ENCODE assay signal across 8 mouse cellular contexts in genomic region chr7:35753319-35754032, GRCm38 (mm10). TPM values are rescaled to one million over a fixed set of nuclear protein-coding genes. Genes with fewer than 3 reads are reported as not detected.
DNase-seq lines count a peak whose midpoint lies in the region; ATAC-seq and TF ChIP-seq lines count a peak whose summit lies in the region.

No protein-coding gene starts in this region.

- no peaks in the 10 kb centered on the region for H3K27me3 ChIP-seq in heart, embryonic 11.5 days (ENCODE audit: control insufficient read depth, insufficient read depth, low read length)
- H3K27me3 ChIP-seq in hindbrain, embryonic 16.5 days (replicated peaks; ENCODE audit: control insufficient read depth, insufficient read depth, low read length) = no peaks in the 10 kb centered on the region; the same call in 1 of the 2 replicates
- no peaks in the 10 kb centered on the region for H3K27me3 ChIP-seq in midbrain, embryonic 10.5 days (ENCODE audit: low read depth, poor library complexity, severe bottlenecking)

- peak overlapping the region; percentile 83 for H3K9ac ChIP-seq in heart, embryonic 11.5 days (ENCODE audit: low read depth, low read length)
- H3K9ac ChIP-seq in hindbrain, embryonic 16.5 days (ENCODE audit: low read depth, low read length) = peak overlapping the region; percentile 89

- peak overlapping the region; percentile 90 for H3K4me3 ChIP-seq in heart, embryonic 11.5 days (ENCODE audit: low read depth, low read length)
- H3K4me3 ChIP-seq in bone marrow macrophage, adult 2 months (ENCODE audit: insufficient read depth, low read length) = peak overlapping the region; percentile 60
- H3K4me3 ChIP-seq in hindbrain, embryonic 16.5 days (ENCODE audit: low read length) = peak overlapping the region; percentile 98
- peak overlapping the region; percentile 89 for H3K4me3 ChIP-seq in midbrain, embryonic 10.5 days

- ATAC-seq in heart, embryonic 11.5 days (replicated peaks; ENCODE audit: insufficient number of reproducible peaks, low FRiP score, low TSS enrichment) = no peak
- ATAC-seq in hindbrain, embryonic 16.5 days = no peak

- peak overlapping the region; percentile 98 for H3K4me2 ChIP-seq in heart, embryonic 11.5 days
- peak overlapping the region; percentile 93 for H3K4me2 ChIP-seq in hindbrain, embryonic 16.5 days (ENCODE audit: low read length)

- peaks cover 2% of the 10 kb centered on the region; the same call in 1 of the 2 replicates for H3K4me1 ChIP-seq in heart, embryonic 11.5 days (ENCODE audit: control insufficient read depth, insufficient read depth, low read length)
- no peaks in the 10 kb centered on the region for H3K4me1 ChIP-seq in bone marrow macrophage, adult 2 months (ENCODE audit: control insufficient read depth, insufficient read depth, low read length)
- H3K4me1 ChIP-seq in hindbrain, embryonic 16.5 days (ENCODE audit: control insufficient read depth, insufficient read depth, low read depth, low read length) = peaks cover 7% of the 10 kb centered on the region
- H3K4me1 ChIP-seq in midbrain, embryonic 10.5 days = peaks cover 29% of the 10 kb centered on the region

- no peak for TF ChIP-seq CTCF in bone marrow macrophage, adult 2 months (IDR thresholded peaks at IDR 0.05; ENCODE audit: low read depth, low read length)

- no peaks in the 10 kb centered on the region for H3K9me3 ChIP-seq in heart, embryonic 11.5 days (replicated peaks; ENCODE audit: control insufficient read depth, low read length)
- 0 out of 2 replicates have a peak, but pooled peaks cover 2% of the 10 kb centered on the region for H3K9me3 ChIP-seq in hindbrain, embryonic 16.5 days (ENCODE audit: control insufficient read depth, low read length)
- H3K9me3 ChIP-seq in midbrain, embryonic 10.5 days (replicated peaks) = no peaks in the 10 kb centered on the region

- peaks cover 6% of the 10 kb centered on the region; the same call in 1 of the 2 replicates for H3K36me3 ChIP-seq in heart, embryonic 11.5 days (ENCODE audit: control insufficient read depth, insufficient read depth, low read length)
- H3K36me3 ChIP-seq in hindbrain, embryonic 16.5 days (ENCODE audit: control insufficient read depth, insufficient read depth, low read length) = peaks cover 10% of the 10 kb centered on the region
- H3K36me3 ChIP-seq in midbrain, embryonic 10.5 days = peaks cover 36% of the 10 kb centered on the region

- no peak for DNase-seq in heart, adult 9 months (ENCODE audit: low spot score in 2 of 2)
- peak; percentile 13 for DNase-seq in 416B (ENCODE audit: low read depth)
- no peak for DNase-seq in midbrain, embryonic 10.5 days (ENCODE audit: low spot score)
- DNase-seq in testis, postnatal 14 days (ENCODE audit: low spot score) = peak; percentile 23
- no peak for DNase-seq in urinary bladder, adult 18-20 months (ENCODE audit: low spot score in 2 of 2)

- WGBS in heart, embryonic 11.5 days (ENCODE audit: insufficient replicate concordance) = 4% methylated on average over 14 of the region's 15 CpGs
- under 1% methylated on average over 15 of the region's 15 CpGs for WGBS in hindbrain, embryonic 16.5 days
- 7% methylated on average over 15 of the region's 15 CpGs for WGBS in midbrain, embryonic 10.5 days

- no peak for TF ChIP-seq POLR2A in bone marrow macrophage, adult 2 months (IDR thresholded peaks at IDR 0.05; ENCODE audit: borderline replicate concordance, low read depth, low read length)

- H3K27ac ChIP-seq in heart, embryonic 11.5 days (ENCODE audit: low read depth, low read length) = no peak overlapping the region
- no peak overlapping the region for H3K27ac ChIP-seq in bone marrow macrophage, adult 2 months (ENCODE audit: insufficient read depth, low read depth, low read length)
- H3K27ac ChIP-seq in hindbrain, embryonic 16.5 days (ENCODE audit: low read depth, low read length) = no peak overlapping the region
- peak overlapping the region; percentile 89 for H3K27ac ChIP-seq in midbrain, embryonic 10.5 days (replicated peaks)

RNA-seq across cellular contexts. Expression of gene Dpy19l3, which starts 0.8 kb away (rescaled TPM):
- 15.9 and 17.9 TPM in 2 replicates for polyA plus RNA-seq in heart, embryonic 11.5 days (2014; fragmentation: Nextera tagmentation; extraction: Ambion mirVana)
- 1.5 TPM in 2 replicates for polyA plus RNA-seq in bone marrow macrophage, adult 2 months (2012; ENCODE audit: insufficient read depth, insufficient read length, missing spikeins)
- polyA plus RNA-seq in hindbrain, embryonic 16.5 days (2015; fragmentation: Nextera tagmentation; extraction: Ambion mirVana) = 45.8 and 51.0 TPM in 2 replicates
- polyA plus RNA-seq in midbrain, embryonic 10.5 days (2016; fragmentation: Nextera tagmentation; extraction: Ambion mirVana) = 34.3 and 34.7 TPM in 2 replicates

RNA-seq across cellular contexts. Expression of gene Zfp507, which starts 49.3 kb away (rescaled TPM):
- 11.6 and 14.4 TPM in 2 replicates for polyA plus RNA-seq in heart, embryonic 11.5 days (2014; fragmentation: Nextera tagmentation; extraction: Ambion mirVana)
- polyA plus RNA-seq in bone marrow macrophage, adult 2 months (2012; ENCODE audit: insufficient read depth, insufficient read length, missing spikeins) = not detected in 2 replicates
- polyA plus RNA-seq in hindbrain, embryonic 16.5 days (2015; fragmentation: Nextera tagmentation; extraction: Ambion mirVana) = 11.8 and 12.0 TPM in 2 replicates
- polyA plus RNA-seq in midbrain, embryonic 10.5 days (2016; fragmentation: Nextera tagmentation; extraction: Ambion mirVana) = 16.8 and 18.5 TPM in 2 replicates

Comparison
In these comparisons a context has a peak if more than half of its experiments do, and no peak if none do; other contexts are left out.
1. DNase-seq: peak in 416B (single experiment) and testis, postnatal 14 days (single experiment); none in heart, adult 9 months (0 of 2), midbrain, embryonic 10.5 days (single experiment) and urinary bladder, adult 18-20 months (0 of 2).
2. RNA of gene Zfp507, which starts 49.3 kb away (polyA plus RNA-seq): 16.8 to 18.5 TPM in midbrain, embryonic 10.5 days, 11.6 to 14.4 TPM in heart, embryonic 11.5 days and 11.8 to 12.0 TPM in hindbrain, embryonic 16.5 days; not detected in bone marrow macrophage, adult 2 months; every median in the first group is over 10 times any median in the second.
3. Peak in every context shown above with its lines, with median percentiles within 50 percentile points of each other: H3K4me3 ChIP-seq.